Mouse (Mus musculus) heart, embryonic 14.5 days (tissue): ENCODE results near the gene Gpx8. TPM values are rescaled to one million over a fixed set of nuclear protein-coding genes. Genes with fewer than 3 reads are reported as not detected.
A peak's percentile ranks its signal among the peaks of the same experiment; 100 is the strongest.

Experiments used
- ATAC-seq: fragments of 200-750 bp; cut with Nextera tagmentation; 2 replicates; pipeline ENCODE4 v1.8.0; 2017; ENCODE audit warnings: low read depth, moderate TSS enrichment; ENCODE audit not compliant: insufficient number of reproducible peaks, insufficient read depth, low FRiP score
- H3K27ac ChIP-seq, 2 experiments: fragments of 200-500 bp in 1 of 2; fragments of 300-500 bp in 1 of 2; sonication (generic) in 1 of 2; replicated peaks in 1 of 2; 2 replicates each; pipeline ENCODE4 v1.5.1; 2012 to 2014; ENCODE audit warnings: low read depth in 2 of 2, low read length in 2 of 2, control low read depth in 1 of 2, mild to moderate bottlenecking in 1 of 2, mixed read lengths in 1 of 2; ENCODE audit not compliant: control insufficient read depth in 1 of 2, insufficient read depth in 1 of 2
- H3K27me3 ChIP-seq: fragments of 300-500 bp; sonication (generic); 2 replicates; pipeline ENCODE4 v1.6.1; 2014; ENCODE audit warnings: mild to moderate bottlenecking, low read length, control low read depth; ENCODE audit not compliant: control insufficient read depth, insufficient read depth
- H3K36me3 ChIP-seq: fragments of 300-500 bp; sonication (generic); 2 replicates; pipeline ENCODE4 v1.6.1; 2014; ENCODE audit warnings: mild to moderate bottlenecking, control low read depth, low read length, mixed read lengths; ENCODE audit not compliant: control insufficient read depth, insufficient read depth
- H3K4me1 ChIP-seq, 2 experiments: fragments of 200-500 bp in 1 of 2; fragments of 300-500 bp in 1 of 2; sonication (generic) in 1 of 2; 2 replicates each; pipeline ENCODE4 v1.6.1; 2012 to 2014; ENCODE audit warnings: low read length in 2 of 2, control low read depth in 1 of 2, mixed read lengths in 1 of 2; ENCODE audit not compliant: control insufficient read depth in 2 of 2, insufficient read depth in 2 of 2
- H3K4me2 ChIP-seq: fragments of 300-500 bp; sonication (generic); 2 replicates; pipeline ENCODE4 v1.6.1; 2014; ENCODE audit warnings: mild to moderate bottlenecking, low read length
- H3K4me3 ChIP-seq, 2 experiments: fragments of 200-500 bp in 1 of 2; fragments of 300-500 bp in 1 of 2; sonication (generic) in 1 of 2; 2 replicates each; pipeline ENCODE4 v1.5.1; 2012 to 2014; ENCODE audit warnings: low read length in 2 of 2, mild to moderate bottlenecking in 2 of 2, control low read depth in 1 of 2, low read depth in 1 of 2, moderate library complexity in 1 of 2; ENCODE audit not compliant: control insufficient read depth in 1 of 2, insufficient read depth in 1 of 2
- H3K9ac ChIP-seq: fragments of 300-500 bp; sonication (generic); 2 replicates; pipeline ENCODE4 v1.6.1; 2014; ENCODE audit warnings: mild to moderate bottlenecking, low read length
- H3K9me3 ChIP-seq: fragments of 300-500 bp; sonication (generic); 2 replicates; pipeline ENCODE4 v1.6.1; 2016; ENCODE audit warnings: low read length, control low read depth; ENCODE audit not compliant: control insufficient read depth
- WGBS: fragments of 180-500 bp; shearing (Covaris S2); extraction: QIAGEN DNeasy Blood & Tissue Kit; methylation state at CpG from one replicate; pipeline ENCODE4 v1.1.7; 2014; 5-methylcytosine and 5-hydroxymethylcytosine counted together
- polyA plus RNA-seq: library from polyadenylated mRNA; unstranded; fragments of >200 nt; fragmentation: Nextera tagmentation; extraction: Ambion mirVana; gene quantifications from 2 replicates; pipeline ENCODE4 v1.2.1, GENCODE M21; 2014

Gpx8 gene
- polyA plus RNA-seq: 126 and 147 TPM in 2 replicates

GRCm38 (mm10) chr13:113046211-113046883 is at the start of gene Gpx8:
Gpx8 (minus strand) TSS chr13:113046410.
- H3K9me3 ChIP-seq: no peaks in the 10 kb centered on the region
- peak within 1 kb of the TSS; percentile 64 to 85 for H3K27ac ChIP-seq
- WGBS: 4% methylated on average over 21 of the region's 21 CpGs
- H3K4me2 ChIP-seq: peak within 1 kb of the TSS; percentile 76
- H3K36me3 ChIP-seq: peaks cover 18% of the 10 kb centered on the region
- peaks cover 2 to 11% of the 10 kb centered on the region in 2 experiments; a peak in 3 of 4 replicates for H3K4me1 ChIP-seq
- H3K4me3 ChIP-seq: peak within 1 kb of the TSS; percentile 57 to 67
- peak; percentile 80 for ATAC-seq
- H3K27me3 ChIP-seq: no peaks in the 10 kb centered on the region
- H3K9ac ChIP-seq: peak within 1 kb of the TSS; percentile 75

DNA sequence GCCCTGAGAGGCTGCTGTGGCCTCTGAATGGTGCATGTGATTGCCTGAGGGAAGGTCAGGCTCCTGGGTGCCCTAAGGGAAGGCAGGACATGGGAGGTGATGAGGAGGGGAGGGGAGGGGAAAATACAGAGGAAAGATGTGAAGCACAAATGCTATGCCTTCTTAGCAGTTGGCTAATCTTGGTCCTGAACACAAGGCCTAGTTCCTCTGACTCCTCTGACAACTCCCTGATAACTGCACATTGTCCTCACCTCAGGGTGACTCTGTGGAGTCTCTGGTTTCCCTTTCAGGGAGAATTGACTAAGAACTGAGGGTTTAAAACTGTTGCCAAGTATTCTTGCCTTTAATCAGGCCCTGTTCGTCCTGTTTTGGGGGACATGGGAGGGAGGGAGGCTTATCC is 48.4 kb upstream of the Gpx8 start:
- 59% methylated on average over 1 of the region's 1 CpGs for WGBS
- H3K9ac ChIP-seq: no peak overlapping the region
- ATAC-seq: no peak
- no peak overlapping the region for H3K27ac ChIP-seq
- no peak overlapping the region for H3K4me3 ChIP-seq
- no peaks in the 10 kb centered on the region for H3K27me3 ChIP-seq
- no peaks in the 10 kb centered on the region for H3K4me1 ChIP-seq
- no peaks in the 10 kb centered on the region for H3K36me3 ChIP-seq
- H3K9me3 ChIP-seq: no peaks in the 10 kb centered on the region
- no peak overlapping the region for H3K4me2 ChIP-seq

DNA sequence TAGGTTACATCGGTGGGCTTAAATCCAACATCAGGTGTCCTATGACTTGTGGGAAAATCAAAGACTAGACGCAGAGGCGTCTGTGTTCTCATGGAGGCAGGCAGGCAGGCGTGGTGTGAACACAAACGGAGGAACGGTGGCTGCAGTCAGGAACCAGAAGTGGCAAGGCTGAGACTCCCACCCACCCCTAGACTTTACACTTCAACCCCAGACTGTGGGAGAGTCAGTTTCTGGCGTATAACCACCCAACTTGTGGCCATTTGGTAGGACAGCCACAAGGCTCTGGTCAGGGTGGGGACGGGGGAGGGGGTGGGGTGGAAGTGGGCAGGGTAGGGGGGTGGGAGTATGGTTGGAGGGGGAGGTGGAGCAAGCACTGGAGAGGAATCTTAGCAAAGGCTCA is 44.3 kb upstream of the Gpx8 start:
- no peaks in the 10 kb centered on the region for H3K9me3 ChIP-seq
- no peak overlapping the region for H3K9ac ChIP-seq
- no peak overlapping the region for H3K4me3 ChIP-seq
- WGBS: 55% methylated on average over 8 of the region's 8 CpGs
- no peak for ATAC-seq
- no peaks in the 10 kb centered on the region for H3K27me3 ChIP-seq
- no peak overlapping the region for H3K4me2 ChIP-seq
- no peaks in the 10 kb centered on the region for H3K4me1 ChIP-seq
- H3K27ac ChIP-seq: no peak overlapping the region
- no peaks in the 10 kb centered on the region for H3K36me3 ChIP-seq

DNA sequence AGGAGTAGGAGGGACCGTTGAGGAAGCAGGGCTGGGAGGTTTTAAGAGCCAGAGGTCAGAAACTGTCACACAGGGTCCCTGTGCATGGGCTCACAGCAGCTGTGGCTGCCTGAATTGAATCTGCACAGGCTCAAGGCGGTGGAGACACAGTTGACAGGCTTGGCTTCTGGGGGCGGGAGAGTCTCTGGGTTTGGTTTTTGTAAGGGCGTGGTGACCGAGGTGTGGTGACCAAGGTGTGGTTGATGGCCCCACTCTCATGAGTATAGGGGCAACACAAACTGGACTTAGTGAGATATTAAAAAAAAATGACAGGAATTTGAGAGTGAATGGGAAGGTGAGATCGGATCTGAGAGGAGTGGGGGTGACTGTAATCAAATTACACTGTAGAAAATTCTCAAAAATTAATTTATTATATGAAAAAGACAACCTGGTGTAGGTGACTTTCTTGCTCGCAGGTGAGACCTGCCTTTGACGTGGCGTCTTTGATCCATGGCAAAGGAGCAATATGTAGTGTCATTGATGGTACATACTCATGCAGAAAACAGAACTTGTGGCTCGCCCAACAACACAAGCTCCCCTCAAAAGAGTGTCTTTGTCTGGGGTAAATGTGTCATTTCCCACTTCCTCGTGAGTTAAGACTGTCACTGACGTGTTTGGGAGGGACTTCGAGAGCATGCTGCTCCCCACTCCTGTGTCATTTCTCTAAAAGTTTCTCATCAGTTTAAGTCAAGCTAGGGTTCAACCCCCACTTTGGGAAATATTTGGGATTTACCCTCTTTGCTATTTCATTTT is 41.2 kb upstream of the Gpx8 start:
- H3K4me1 ChIP-seq: peaks cover 0 to 3% of the 10 kb centered on the region in 2 experiments; a peak in 2 of 4 replicates
- no peak overlapping the region for H3K4me2 ChIP-seq
- no peak overlapping the region for H3K27ac ChIP-seq
- H3K36me3 ChIP-seq: no peaks in the 10 kb centered on the region
- 74% methylated on average over 13 of the region's 13 CpGs for WGBS
- no peak for ATAC-seq
- H3K4me3 ChIP-seq: no peak overlapping the region
- no peaks in the 10 kb centered on the region for H3K27me3 ChIP-seq
- no peaks in the 10 kb centered on the region for H3K9me3 ChIP-seq
- H3K9ac ChIP-seq: no peak overlapping the region

- no peaks in the 10 kb centered on the region for H3K36me3 ChIP-seq
- ATAC-seq: no peak
- H3K4me1 ChIP-seq: peaks cover 0 to 3% of the 10 kb centered on the region in 2 experiments; a peak in 2 of 4 replicates
- no peak overlapping the region for H3K4me3 ChIP-seq
- peak overlapping the region; percentile 19; the same call in 1 of the 2 replicates for H3K4me2 ChIP-seq
- 5% methylated on average over 5 of the region's 5 CpGs for WGBS
- H3K27ac ChIP-seq: no peak overlapping the region; a peak in 1 of 4 replicates
- no peak overlapping the region for H3K9ac ChIP-seq
- no peaks in the 10 kb centered on the region for H3K27me3 ChIP-seq
- H3K9me3 ChIP-seq: no peaks in the 10 kb centered on the region
Observed at GRCm38 (mm10) chr13:113084732-113085131, 38.5 kb upstream of the Gpx8 start.

GRCm38 (mm10) chr13:113082101-113082500 is 35.9 kb upstream of the Gpx8 start:
- no peak overlapping the region for H3K9ac ChIP-seq
- H3K27ac ChIP-seq: no peak overlapping the region
- no peak overlapping the region for H3K4me3 ChIP-seq
- H3K9me3 ChIP-seq: no peaks in the 10 kb centered on the region
- no peaks in the 10 kb centered on the region for H3K27me3 ChIP-seq
- WGBS: 52% methylated on average over 1 of the region's 1 CpGs
- peaks cover 0 to 3% of the 10 kb centered on the region in 2 experiments; a peak in 2 of 4 replicates for H3K4me1 ChIP-seq
- no peaks in the 10 kb centered on the region for H3K36me3 ChIP-seq
- H3K4me2 ChIP-seq: no peak overlapping the region
- no peak for ATAC-seq

DNA sequence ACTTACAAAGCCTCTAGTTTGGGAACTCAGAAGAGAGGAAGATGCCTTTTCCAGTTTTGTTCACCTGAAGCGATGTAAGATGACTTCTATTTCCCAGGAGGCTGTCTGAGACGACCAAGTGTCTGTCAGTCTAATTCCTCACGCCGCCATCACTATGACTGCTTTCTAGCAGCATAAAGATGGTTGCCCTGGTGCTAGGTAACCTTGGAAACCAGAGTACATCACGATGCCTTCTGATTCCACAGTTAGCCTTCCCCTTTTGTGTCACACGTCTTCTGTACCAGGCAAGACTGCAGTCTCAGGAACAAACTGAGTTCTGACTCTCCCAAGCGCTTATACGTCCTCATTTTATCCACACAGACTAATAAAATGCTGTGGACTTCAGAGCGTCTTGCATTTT is 32.8 kb upstream of the Gpx8 start:
- 85% methylated on average over 9 of the region's 9 CpGs for WGBS

More for the DNA sequence above, 32.8 kb upstream of the Gpx8 start:
- no peak overlapping the region for H3K4me3 ChIP-seq
- H3K9me3 ChIP-seq: no peaks in the 10 kb centered on the region
- ATAC-seq: no peak
- H3K27ac ChIP-seq: no peak overlapping the region
- no peak overlapping the region for H3K4me2 ChIP-seq
- H3K9ac ChIP-seq: no peak overlapping the region
- H3K4me1 ChIP-seq: no peaks in the 10 kb centered on the region
- H3K27me3 ChIP-seq: no peaks in the 10 kb centered on the region
- H3K36me3 ChIP-seq: no peaks in the 10 kb centered on the region
